Mouse (Mus musculus) bone marrow macrophage, adult 2 months (primary cell): Measurements from ENCODE around the gene Rasa2. TPM values are rescaled to one million over a fixed set of nuclear protein-coding genes. Genes with fewer than 3 reads are reported as not detected.
A peak's percentile ranks its signal among the peaks of the same experiment; 100 is the strongest.
"Not testable (repeated sequence)": the region's sequence is repeated elsewhere in the genome, so short reads cannot be mapped to it uniquely, and the experiment has no call there.

ENCODE experiments used
- H3K27ac ChIP-seq: 2 replicates; pipeline ENCODE4 v1.5.1; 2012; ENCODE audit warnings: low read depth, low read length; ENCODE audit not compliant: insufficient read depth
- H3K4me1 ChIP-seq: 2 replicates; pipeline ENCODE4 v1.6.1; 2012; ENCODE audit warnings: low read length; ENCODE audit not compliant: control insufficient read depth, insufficient read depth
- H3K4me3 ChIP-seq: 2 replicates; pipeline ENCODE4 v1.5.1; 2012; ENCODE audit warnings: mild to moderate bottlenecking, low read length, moderate library complexity; ENCODE audit not compliant: insufficient read depth
- CTCF ChIP-seq: IDR thresholded peaks from 2 replicates; pipeline ENCODE4 v1.5.1; 2012; ENCODE audit warnings: low read depth, mild to moderate bottlenecking, low read length, moderate library complexity
- POLR2A ChIP-seq: IDR thresholded peaks from 2 replicates; pipeline ENCODE4 v1.6.1; 2012; ENCODE audit warnings: mild to moderate bottlenecking, low read depth, low read length, borderline replicate concordance
- polyA plus RNA-seq: library from polyadenylated mRNA; stranded (reverse); fragments of >200 nt; gene quantifications from 2 replicates; pipeline ENCODE4 v1.2.4, GENCODE M21; 2012; ENCODE audit not compliant: missing spikeins, insufficient read depth, insufficient read length

The Rasa2 gene
- polyA plus RNA-seq, 1 experiment = 5.2 TPM

DNA sequence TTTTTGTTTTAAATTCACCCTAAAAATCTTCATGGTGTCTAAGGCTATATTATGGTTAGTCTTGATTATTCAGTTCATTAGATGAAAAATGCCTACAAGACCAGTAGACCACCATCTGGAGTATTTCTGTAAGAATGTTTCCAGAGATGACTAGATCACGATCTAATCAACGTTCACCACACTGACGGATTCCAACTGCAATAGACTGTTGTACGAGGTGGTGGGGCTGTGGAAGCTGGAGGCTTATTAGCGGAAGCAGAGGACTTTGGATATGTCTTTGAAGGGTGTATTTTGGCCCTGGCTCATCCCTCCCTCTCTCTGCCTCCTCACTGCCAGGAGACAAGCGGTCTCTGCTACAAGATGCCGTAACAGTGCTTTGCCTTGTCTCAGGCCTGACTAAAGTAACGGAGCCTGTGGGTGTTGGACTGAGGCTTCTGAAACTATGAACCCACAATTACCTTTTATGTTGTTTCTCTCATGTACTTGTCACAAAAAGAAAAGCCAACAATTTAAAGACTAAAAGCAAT lies 64.9 kb downstream of the Rasa2 start:
- no peak overlapping the region for H3K27ac ChIP-seq
- no peak overlapping the region for H3K4me3 ChIP-seq
- H3K4me1 ChIP-seq = no peaks in the 10 kb centered on the region
- no peak for TF ChIP-seq CTCF
- no peak for TF ChIP-seq POLR2A

DNA sequence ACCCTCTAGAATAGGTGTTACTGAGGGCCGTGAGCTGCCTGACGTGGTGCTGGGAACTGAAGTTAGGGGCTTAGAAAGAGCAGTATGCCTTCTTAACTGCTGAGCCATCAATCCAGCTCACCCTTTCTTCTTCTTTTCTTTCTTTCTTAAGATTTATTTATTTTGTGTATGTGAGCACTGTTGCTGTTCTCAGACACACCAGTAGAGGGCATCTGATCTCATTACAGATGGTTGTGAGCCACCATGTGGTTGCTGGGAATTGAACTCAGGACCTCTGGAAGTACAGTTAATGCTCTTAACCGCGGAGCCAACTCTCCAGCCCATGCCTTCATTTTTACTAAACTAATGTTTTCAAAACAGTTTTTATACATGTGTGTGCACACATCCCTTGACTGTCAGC lies 67.9 kb downstream of the Rasa2 start:
- H3K4me3 ChIP-seq = no peak overlapping the region
- H3K27ac ChIP-seq = no peak overlapping the region
- H3K4me1 ChIP-seq = peaks cover 13% of the 10 kb centered on the region
- TF ChIP-seq CTCF (no peak; the same call in 1 of the 2 replicates), POLR2A (no peak)

- TF ChIP-seq CTCF = no peak
- TF ChIP-seq POLR2A = no peak
- Histone ChIP-seq H3K4me3 (no peak overlapping the region), H3K4me1 (peaks cover 19% of the 10 kb centered on the region), H3K27ac (peak overlapping the region; percentile 58)
Observed at GRCm38 (mm10) chr9:96559148-96559547, 72.3 kb downstream of the Rasa2 start.

DNA sequence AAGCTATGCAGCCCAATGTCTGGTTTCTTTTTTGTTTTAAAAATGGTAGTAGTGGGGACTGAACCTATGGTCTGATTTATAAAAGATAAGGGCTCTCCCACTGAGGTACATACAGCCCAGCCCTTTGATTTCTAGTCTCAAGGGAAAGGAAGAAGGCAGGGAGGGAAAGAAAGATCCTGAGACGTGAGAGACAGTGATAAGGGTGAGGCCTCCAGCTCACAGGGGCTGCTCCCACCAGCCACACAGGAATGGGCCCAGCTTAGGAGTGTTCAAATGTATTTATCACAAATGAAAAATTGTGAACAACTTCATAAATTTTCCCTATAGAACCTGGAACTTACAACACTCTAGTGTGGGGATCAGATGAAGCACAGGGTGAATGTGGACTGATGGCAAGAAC lies 72.8 kb downstream of the Rasa2 start:
- H3K4me3 ChIP-seq = no peak overlapping the region
- TF ChIP-seq POLR2A (no peak), CTCF (no peak)
- H3K4me1 ChIP-seq = peaks cover 19% of the 10 kb centered on the region
- H3K27ac ChIP-seq = peak overlapping the region; percentile 34

DNA sequence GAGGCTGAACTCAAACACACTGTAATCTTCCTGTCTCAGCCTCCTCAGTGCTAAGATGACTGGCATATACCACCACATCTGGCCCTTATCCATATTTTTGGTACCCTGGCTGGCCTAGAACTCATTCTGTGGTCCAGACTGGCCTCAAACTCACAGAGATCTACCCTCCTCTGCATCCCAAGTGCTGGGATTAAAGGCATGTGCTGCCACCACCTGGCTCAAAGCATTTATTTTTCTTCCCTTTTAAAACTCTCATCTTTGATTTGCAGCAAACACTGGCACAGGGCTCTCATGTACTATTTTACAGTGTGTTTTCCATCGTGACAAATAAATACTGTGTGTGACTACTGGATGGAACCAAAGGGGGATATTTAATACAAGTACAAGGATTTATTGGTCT lies 77.3 kb downstream of the Rasa2 start:
- Histone ChIP-seq H3K4me1 (peaks cover 10% of the 10 kb centered on the region), H3K4me3 (no peak overlapping the region), H3K27ac (peak overlapping the region; percentile 23; the same call in 1 of the 2 replicates)
- TF ChIP-seq POLR2A = no peak
- TF ChIP-seq CTCF = 0 out of 2 replicates have a peak, but pooled peaks have one; percentile 9

- no peak overlapping the region for H3K27ac ChIP-seq
- H3K4me3 ChIP-seq = no peak overlapping the region
- no peak for TF ChIP-seq POLR2A
- TF ChIP-seq CTCF = no peak
- peaks cover 4% of the 10 kb centered on the region; the same call in 1 of the 2 replicates for H3K4me1 ChIP-seq
Observed at GRCm38 (mm10) chr9:96545410-96545809, 86.0 kb downstream of the Rasa2 start.

GRCm38 (mm10) chr9:96543643-96544640 lies 87.5 kb downstream of the Rasa2 start:
- TF ChIP-seq POLR2A (no peak), CTCF (no peak)
- peaks cover 4% of the 10 kb centered on the region; the same call in 1 of the 2 replicates for H3K4me1 ChIP-seq
- H3K27ac ChIP-seq = peak overlapping the region; percentile 35
- H3K4me3 ChIP-seq = 0 out of 2 replicates have a peak overlapping the region, but pooled peaks have one; percentile 1

DNA sequence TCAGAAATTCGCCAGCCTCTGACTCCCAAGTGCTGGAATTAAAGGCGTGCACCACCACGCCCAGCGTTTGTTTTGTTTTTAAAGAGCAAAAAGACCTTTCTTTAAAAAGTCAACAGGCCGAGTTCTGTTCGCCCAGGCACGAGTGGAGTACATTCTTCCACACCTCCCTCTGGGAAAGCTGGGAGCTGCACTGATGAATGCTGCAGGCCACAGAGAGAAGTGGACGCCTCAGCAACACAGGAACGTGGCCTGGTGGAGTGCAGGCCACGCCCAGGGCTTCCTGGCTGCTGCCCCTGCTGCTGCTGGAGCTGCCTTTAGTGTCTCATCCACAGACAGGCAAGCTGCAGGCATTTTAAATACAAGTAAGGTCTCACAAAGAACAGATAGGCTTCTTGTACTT lies 92.5 kb downstream of the Rasa2 start:
- Histone ChIP-seq H3K27ac (no peak overlapping the region), H3K4me3 (no peak overlapping the region), H3K4me1 (peaks cover 20% of the 10 kb centered on the region)
- TF ChIP-seq CTCF (no peak), POLR2A (no peak)

- H3K27ac ChIP-seq = no peak overlapping the region
Observed at GRCm38 (mm10) chr9:96537615-96537919, 93.8 kb downstream of the Rasa2 start.

DNA sequence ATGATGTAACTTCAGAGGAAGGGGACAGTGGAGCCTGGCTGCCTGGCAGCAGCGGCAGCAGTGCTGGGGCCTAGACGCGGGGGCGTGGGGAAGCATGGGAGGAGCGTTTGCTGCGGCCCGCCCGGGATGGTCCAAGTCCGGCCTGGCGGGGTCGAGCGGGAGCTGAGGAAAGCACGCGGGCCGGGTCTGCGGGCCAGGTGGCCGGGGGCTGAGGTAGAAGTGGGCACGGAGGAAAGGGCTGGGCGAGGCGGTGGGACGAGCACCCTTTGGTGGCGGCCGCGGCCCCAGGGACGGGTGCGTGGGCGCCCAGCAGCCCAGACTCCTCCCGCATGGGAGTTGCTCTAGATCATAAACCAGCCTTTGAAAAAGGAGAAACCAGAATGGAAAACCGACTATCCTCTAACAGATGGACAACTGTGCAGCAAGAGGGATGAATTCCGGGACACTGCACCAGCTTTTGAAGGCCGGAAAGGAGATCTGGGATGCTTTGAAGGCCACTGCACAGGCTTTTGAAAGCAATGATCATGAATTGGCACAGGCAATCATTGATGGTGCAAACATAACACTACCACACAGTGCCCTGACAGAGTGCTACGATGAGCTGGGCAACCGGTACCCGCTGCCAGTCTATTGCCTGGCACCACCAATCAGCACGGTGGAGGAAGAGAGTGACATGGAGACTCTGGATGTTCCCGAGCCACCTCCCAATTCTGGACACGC lies 94.4 kb downstream of the Rasa2 start:
- Histone ChIP-seq H3K4me1 (peaks cover 16% of the 10 kb centered on the region), H3K4me3 (no peak overlapping the region), H3K27ac (no peak overlapping the region)
- no peak for TF ChIP-seq POLR2A
- TF ChIP-seq CTCF = no peak

More at GRCm38 (mm10) chr9:96537615-96537919, 93.8 kb downstream of the Rasa2 start:
- TF ChIP-seq POLR2A (no peak), CTCF (no peak)
- Histone ChIP-seq H3K4me1 (peaks cover 17% of the 10 kb centered on the region), H3K4me3 (no peak overlapping the region)

DNA sequence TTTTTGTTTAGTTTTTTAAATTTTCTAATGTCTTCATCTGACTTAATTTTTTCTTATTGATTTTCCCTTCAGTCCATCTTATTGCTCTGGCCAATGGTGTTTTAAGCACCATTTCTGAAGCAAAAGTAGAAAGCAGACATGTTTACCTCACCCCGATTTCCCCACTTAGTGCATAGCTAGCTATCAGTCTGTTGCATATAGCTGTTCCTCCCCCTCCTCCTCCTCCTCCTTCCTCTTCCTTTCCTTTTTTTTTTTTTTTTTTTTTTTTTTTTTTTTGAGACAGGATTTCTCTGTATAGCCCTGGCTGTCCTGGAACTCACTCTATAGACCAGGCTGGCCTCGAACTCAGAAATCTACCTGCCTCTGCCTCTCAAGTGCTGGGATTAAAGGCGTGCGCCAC lies 95.3 kb downstream of the Rasa2 start:
- not testable (repeated sequence) for H3K4me3 ChIP-seq, H3K27ac ChIP-seq
- H3K4me1 ChIP-seq = peaks cover 22% of the 10 kb centered on the region
